Mouse (Mus musculus) splenic B cell, adult 2 months (primary cell): ENCODE measurements at regions not wholly inside any gene's neighbourhood (a gene's known extent, or its start where the extent isn't known, plus 50 kb on each side); places are given as distances from the start of the nearest gene placed in this dataset.
"Not testable (repeated sequence)": the region's sequence is repeated elsewhere in the genome, so short reads cannot be mapped to it uniquely, and the experiment has no call there.

Source experiments
- DNase-seq: peaks from one replicate; pipeline ENCODE4 v3.0.0-alpha.2; 2011; ENCODE audit warnings: low read depth, low spot score
- H3K27me3 ChIP-seq: 2 replicates; pipeline ENCODE4 v1.6.1; 2012; ENCODE audit warnings: mild to moderate bottlenecking, low read length, moderate library complexity, mixed read lengths; ENCODE audit not compliant: control insufficient read depth, poor library complexity, insufficient read depth, severe bottlenecking
- H3K36me3 ChIP-seq: 2 replicates; pipeline ENCODE4 v1.6.1; 2012; ENCODE audit warnings: mild to moderate bottlenecking, low read length, moderate library complexity, mixed read lengths; ENCODE audit not compliant: control insufficient read depth, poor library complexity, insufficient read depth, severe bottlenecking

DNA sequence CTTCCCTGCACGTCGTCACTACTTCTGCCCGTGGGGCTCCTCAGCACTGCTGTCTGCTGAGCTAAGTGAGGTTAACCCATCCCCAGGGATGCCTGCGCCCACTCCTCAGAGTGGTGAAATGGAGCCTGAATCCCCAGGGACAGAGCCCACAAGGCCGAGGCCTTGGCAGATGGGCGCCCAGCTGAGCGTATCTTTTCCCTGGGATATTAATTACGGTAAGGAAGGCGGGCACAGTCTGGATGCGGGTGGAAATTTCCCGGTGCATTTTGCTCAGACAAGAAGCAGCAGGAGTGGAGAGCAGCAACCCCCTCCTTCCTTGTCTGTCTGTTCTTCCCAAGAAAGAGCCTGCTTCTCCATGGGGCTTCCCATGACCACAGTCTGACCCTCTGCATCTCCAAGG is 408.7 kb downstream of the Ptpru start:
- no peaks in the 10 kb centered on the region for H3K27me3 ChIP-seq
- no peaks in the 10 kb centered on the region for H3K36me3 ChIP-seq
- no peak for DNase-seq

DNA sequence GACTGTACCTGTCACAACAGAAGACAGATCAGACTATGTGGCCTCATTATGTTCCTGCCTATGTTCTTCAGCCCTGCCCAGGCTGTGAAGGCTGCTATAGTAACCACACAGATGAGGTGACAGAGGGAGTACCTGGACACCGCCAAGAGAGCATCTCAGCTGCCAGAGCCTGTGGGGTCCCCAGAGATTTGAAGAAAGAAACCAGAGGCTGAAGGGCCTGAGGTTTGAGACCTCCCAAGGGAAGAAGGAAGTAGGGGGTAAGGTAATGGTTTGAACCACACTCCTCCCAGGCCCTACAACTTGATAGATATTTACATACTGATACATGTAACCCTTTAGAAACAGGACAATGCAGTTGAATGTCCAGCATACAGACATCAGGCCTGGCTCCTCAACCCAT is 407.7 kb downstream of the Ptpru start:
- H3K36me3 ChIP-seq: no peaks in the 10 kb centered on the region
- H3K27me3 ChIP-seq: no peaks in the 10 kb centered on the region
- DNase-seq: no peak

DNA sequence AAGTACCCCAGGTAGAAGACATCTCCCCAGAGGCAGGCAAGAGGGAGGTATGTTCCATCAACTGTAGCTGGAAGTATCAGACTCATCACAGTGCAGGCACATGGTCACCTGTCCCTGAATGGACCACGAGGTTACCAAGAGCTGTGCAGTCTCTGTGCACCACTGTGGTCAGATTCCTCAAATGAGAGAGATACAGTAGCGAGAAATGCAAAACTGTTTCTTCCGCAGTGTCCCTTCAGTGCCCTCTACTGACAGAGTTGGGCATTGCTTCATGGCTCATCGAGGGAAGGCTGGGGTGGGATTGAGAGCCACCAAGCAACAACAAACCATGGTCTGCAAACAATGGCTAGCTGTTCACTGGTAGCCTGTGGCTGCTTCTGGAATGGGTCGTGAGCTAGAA is 406.9 kb downstream of the Ptpru start:
- no peaks in the 10 kb centered on the region for H3K36me3 ChIP-seq
- DNase-seq: peak; percentile 32
- no peaks in the 10 kb centered on the region for H3K27me3 ChIP-seq

DNA sequence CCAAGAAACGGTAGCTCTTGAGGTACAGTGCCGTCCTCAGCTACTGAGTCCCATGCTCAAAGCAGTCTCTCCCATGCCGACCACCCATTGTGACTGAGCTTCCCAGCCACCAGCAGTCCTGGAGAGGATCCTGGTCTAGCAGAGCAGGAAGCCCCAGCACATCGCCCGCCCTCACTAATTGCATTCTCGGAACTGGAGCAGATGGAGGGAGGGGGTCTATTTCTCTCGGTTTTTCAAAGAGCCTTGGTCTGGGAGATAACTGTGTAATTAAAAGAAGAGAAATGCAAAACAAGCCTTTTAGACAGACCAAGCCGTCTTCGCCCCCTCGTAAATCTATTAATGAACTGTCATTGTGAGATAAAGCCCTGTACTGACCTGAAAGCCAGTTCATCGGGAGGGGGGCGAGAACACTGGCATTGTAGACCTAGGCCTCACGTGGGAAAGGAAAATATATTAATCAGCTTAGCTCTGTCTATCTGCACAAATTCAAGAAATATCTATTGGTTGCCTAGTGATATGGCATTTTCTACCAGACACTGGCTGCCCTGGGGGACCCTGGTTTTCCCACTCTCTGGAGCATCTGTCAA is 405.4 kb downstream of the Ptpru start:
- no peaks in the 10 kb centered on the region for H3K27me3 ChIP-seq
- no peaks in the 10 kb centered on the region for H3K36me3 ChIP-seq
- DNase-seq: no peak

DNA sequence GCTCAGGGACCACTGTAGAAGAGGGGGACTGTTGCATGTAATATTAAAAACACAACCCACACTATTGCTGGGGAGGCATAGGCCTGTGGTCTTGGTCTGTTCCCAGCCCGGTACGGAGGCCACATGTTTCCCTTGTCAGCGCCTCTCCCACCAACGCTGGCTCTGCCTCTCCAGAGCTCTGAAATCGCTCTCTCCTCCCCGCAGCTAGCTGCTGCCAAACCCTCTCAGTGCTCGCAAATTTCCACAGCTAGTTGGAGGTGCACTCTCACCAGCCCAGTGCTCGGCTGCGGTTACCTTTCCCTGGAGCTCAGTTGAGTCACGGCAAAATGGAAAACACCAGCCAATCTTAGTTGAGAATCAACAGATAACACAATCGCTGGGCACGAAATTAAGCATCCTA is 402.9 kb downstream of the Ptpru start:
- DNase-seq: no peak
- no peaks in the 10 kb centered on the region for H3K36me3 ChIP-seq
- H3K27me3 ChIP-seq: no peaks in the 10 kb centered on the region

DNA sequence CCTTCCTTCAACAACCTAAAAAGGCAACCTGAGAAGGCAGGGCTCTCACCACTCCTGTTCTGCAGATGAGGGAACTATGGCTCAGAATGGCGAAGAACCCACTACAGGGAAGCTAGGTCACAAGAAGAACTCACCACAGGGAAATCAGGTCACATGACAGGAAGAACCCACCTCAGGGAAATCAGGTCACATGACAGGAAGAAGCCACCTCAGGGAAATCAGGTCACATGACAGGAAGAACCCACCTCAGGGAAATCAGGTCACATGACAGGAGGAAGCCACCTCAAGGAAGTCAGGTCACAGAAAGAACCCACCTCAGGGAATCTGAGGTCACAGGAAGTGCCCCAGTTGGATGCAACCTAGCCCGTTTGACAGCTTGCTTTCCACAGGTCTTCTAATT is 399.7 kb downstream of the Ptpru start:
- H3K27me3 ChIP-seq: no peaks in the 10 kb centered on the region
- no peak for DNase-seq
- H3K36me3 ChIP-seq: no peaks in the 10 kb centered on the region

DNA sequence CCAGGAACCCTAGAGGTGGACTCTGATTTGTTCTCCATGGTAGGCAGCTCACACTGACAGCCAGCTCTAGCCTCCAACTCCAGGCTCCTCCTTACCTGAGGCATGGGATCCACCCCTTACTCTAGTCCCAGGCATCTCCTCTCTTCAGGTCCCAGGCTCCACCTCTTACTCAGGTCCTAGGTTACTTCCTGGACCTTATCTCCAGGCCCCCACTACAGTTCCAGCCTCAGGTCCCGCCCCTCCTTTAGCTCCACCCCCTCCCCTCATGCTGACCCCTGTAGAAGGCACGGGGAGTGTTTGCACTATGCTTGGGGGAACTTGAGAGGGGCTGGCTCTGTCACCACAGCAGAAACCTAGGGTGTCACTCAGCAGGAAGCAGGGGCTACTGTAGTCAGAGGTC is 399.2 kb downstream of the Ptpru start:
- H3K36me3 ChIP-seq: no peaks in the 10 kb centered on the region
- H3K27me3 ChIP-seq: no peaks in the 10 kb centered on the region
- DNase-seq: no peak

DNA sequence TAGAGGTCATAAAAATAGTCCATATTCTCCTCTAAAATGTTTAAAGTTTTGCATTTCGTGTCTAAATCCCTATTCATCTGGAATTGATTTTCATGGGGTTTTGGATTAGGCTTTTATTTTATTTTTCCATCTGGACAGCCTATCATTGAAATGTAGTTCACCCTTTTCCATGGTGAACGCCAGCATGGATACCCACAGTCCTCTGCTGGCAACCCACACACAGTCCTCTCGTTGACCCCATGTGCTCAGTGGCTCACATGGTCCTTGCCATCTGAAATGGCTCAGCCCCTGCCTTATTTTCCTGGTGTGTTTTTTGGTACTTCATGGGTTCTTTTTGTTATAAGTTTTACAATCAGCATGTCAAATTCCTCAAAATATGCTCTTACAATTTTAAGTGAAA is 397.2 kb downstream of the Ptpru start:
- Histone ChIP-seq H3K27me3 (no peaks in the 10 kb centered on the region), H3K36me3 (no peaks in the 10 kb centered on the region)
- DNase-seq: no peak

DNA sequence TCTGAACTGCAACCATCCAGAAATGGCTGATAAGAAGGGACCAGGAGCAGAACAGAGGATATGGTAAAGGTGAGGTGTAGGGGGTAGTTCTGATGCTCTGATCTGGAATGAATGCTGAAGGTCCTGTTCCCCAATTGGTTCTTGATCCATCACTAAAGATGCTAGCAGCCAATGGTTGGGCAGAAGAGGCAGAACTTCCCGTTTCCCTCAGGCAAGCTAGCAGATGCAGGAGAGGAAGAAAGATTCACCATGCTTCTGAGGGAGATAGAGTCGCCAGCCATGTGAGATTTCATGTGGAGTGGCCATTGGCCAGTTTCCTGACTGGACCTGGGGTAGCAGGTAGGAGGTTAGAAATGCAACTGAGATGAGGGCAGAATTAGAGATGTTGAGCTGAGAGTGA is 394.6 kb downstream of the Ptpru start:
- no peaks in the 10 kb centered on the region for H3K27me3 ChIP-seq
- no peak for DNase-seq
- no peaks in the 10 kb centered on the region for H3K36me3 ChIP-seq

DNA sequence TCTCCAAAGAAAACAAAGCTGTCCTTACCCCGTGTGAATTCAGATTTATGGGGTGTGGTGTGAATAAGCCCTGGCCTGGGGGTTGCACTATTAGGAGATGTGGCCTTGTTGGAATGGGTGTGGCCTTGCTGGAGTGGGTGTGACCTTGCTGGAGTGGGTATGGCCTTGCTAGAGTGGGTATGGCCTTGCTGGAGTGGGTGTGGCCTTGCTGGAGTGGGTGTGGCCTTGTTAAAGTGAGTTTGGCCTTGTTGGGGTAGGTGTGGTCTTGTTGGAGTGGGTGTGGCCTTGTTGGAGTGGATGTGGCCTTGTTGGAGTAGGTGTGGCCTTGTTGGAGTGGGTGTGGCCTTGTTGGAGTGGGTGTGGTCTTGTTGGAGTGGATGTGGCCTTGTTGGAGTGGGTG is 387.8 kb downstream of the Ptpru start:
- H3K27me3 ChIP-seq, DNase-seq: not testable (repeated sequence)

DNA sequence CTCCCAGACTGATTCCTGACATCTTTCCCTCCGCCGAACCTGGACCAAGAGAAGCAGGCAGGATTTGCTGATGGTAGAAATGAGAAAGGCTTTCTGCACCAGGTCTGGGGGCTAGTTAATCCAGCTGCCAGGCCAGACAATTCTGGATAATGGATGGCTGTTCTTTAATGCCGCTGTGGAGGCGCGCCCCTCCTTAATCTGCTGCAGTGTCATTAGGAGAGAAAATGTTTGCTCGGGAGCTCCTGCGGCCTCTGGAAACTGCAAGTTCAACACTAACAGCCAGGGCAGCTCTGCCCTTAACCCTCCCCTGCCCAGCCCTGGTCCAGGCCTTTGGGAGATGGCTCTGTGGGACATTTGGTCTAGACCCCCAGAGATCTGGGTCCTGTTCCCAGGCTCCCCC is 380.5 kb downstream of the Ptpru start:
- Histone ChIP-seq H3K36me3 (no peaks in the 10 kb centered on the region), H3K27me3 (no peaks in the 10 kb centered on the region)
- DNase-seq: no peak

More for the DNA sequence above, 387.8 kb downstream of the Ptpru start:
- not testable (repeated sequence) for H3K36me3 ChIP-seq

DNA sequence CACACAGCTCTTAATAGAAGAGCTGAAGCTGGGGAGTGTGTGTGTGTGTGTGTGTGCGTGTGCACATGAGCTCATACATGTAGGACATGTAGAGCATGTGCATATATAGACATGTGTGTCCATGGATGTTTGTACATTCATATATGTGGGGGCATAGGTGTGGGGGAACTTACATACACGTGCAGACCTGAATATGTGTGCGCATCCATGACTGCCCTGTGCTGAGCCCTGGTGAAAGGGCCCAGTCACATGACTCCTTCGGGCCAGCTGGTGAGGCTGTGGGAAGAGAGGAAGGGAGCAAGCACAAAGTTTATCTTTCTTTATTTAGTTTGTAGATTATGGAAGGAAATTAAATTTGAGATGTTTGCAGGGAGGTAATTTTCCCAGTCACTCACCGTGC is 378.3 kb downstream of the Ptpru start:
- Histone ChIP-seq H3K36me3 (no peaks in the 10 kb centered on the region), H3K27me3 (no peaks in the 10 kb centered on the region)
- DNase-seq: no peak

DNA sequence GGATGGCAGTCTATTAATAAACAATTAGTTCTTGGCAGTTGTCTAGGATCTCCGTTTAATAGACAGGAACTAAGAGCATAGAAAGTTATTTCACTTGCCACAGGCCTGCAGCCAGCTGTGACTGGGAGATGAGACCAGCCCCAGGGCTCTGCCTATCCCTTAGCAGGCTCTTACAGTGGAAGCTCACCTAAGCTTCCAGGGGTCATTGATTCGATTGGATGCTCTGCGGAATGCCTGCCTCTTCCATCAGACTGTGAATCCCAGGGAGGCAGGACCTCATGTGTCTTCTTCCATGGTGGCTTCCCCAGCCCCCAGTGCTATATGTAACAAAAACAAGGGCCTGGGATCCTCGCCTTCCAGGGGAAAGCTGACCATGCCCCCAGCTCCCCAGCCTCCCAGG is 376.8 kb downstream of the Ptpru start:
- Histone ChIP-seq H3K27me3 (no peaks in the 10 kb centered on the region), H3K36me3 (no peaks in the 10 kb centered on the region)
- no peak for DNase-seq

DNA sequence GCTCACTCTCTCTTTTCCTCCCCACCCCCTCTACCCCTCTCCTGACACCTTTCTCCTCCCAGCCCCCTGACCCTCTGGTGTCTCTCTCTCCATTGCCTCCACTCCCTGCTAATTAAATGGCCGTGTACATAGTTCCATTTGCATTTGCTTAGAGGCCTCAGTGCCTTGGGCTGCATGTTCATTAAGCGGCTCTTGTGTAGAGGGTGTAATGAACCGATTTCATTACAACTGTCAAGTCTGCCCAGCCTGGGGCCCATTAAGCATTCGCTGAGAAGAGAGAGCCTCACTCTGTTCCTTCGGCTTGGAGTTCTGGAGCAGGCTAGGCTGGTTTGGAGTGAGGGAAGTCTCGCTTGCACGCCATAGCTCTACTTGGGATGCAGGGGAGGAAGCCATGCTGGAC is 376.4 kb downstream of the Ptpru start:
- no peaks in the 10 kb centered on the region for H3K36me3 ChIP-seq
- DNase-seq: no peak
- H3K27me3 ChIP-seq: no peaks in the 10 kb centered on the region

DNA sequence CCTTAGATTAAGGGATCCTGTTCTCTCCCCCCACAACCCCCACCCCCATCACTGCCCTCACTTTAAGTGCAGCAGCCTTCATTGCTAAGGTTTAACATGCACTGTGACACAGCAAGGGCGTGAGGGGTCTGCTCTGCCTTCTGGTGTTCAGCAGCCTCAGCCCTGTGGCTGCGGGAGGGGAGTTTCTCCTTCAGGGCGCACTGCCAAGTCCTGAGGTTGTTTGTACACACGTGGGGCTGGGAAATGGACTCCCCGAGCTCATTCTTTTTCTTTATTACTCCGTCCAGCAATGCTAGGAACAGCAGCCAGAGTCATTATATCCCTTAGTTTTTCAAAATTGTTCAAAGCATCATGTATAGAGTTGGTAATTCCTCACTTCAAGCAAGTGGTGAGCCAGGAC is 363.1 kb downstream of the Ptpru start:
- H3K27me3 ChIP-seq: no peaks in the 10 kb centered on the region
- DNase-seq: no peak
- no peaks in the 10 kb centered on the region for H3K36me3 ChIP-seq

DNA sequence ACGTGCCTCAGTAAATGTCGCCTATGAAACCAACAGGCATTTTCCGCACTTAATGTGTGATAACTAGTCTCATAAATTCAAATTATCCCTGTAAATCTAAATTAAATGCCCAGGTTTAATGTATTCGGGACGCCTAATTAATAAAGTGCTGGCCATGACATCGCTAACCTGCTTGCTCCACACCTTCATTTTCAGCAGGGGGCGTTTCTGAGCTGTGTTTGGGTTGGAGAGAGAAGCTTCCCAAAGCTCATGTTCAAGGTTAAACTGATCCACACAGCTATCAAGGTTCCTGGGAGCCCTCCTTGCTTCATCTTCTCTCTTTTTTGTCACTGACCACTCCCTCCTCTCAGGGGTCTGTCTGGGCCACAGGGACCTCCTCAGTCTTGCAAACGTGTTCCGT is 359.2 kb downstream of the Ptpru start:
- no peaks in the 10 kb centered on the region for H3K27me3 ChIP-seq
- H3K36me3 ChIP-seq: no peaks in the 10 kb centered on the region
- DNase-seq: no peak
